Mouse (Mus musculus) MEL (cell line): ENCODE results near the gene Gm20662. TPM values are rescaled to one million over a fixed set of nuclear protein-coding genes. Genes with fewer than 3 reads are reported as not detected.

Source experiments
- DNase-seq: peaks from one replicate; pipeline ENCODE4 v3.0.0; 2011; ENCODE audit warnings: low read depth, low spot score
- H3K27ac ChIP-seq: 2 replicates; pipeline ENCODE4 v1.5.1; 2012; ENCODE audit warnings: low read depth, mild to moderate bottlenecking, control low read depth, low read length, moderate library complexity; ENCODE audit not compliant: control insufficient read depth
- H3K27me3 ChIP-seq, 2 experiments: fragments of 150-350 bp in 1 of 2; sonication (generic) in 1 of 2; 2 replicates each; pipeline ENCODE4 v1.6.1; 2012; ENCODE audit warnings: low read length in 2 of 2, mild to moderate bottlenecking in 2 of 2, improper control_type of control experiment in 1 of 2, moderate library complexity in 1 of 2; ENCODE audit not compliant: insufficient read depth in 2 of 2, control insufficient read depth in 1 of 2
- H3K36me3 ChIP-seq, 2 experiments: 2 replicates each; pipeline ENCODE4 v1.6.1; 2012 to 2014; ENCODE audit warnings: low read length in 2 of 2, improper control_type of control experiment in 1 of 2, inconsistent platforms in 1 of 2, mild to moderate bottlenecking in 1 of 2; ENCODE audit not compliant: insufficient read depth in 2 of 2, control insufficient read depth in 1 of 2
- H3K4me1 ChIP-seq, 2 experiments: fragments of 150-350 bp in 1 of 2; sonication (generic) in 1 of 2; 2 replicates each; pipeline ENCODE4 v1.6.1; 2012; ENCODE audit warnings: low read length in 2 of 2, improper control_type of control experiment in 1 of 2, mild to moderate bottlenecking in 1 of 2; ENCODE audit not compliant: insufficient read depth in 2 of 2, control insufficient read depth in 1 of 2
- H3K4me3 ChIP-seq, 2 experiments: fragments of 150-350 bp in 1 of 2; sonication (generic) in 1 of 2; 2 replicates each; pipeline ENCODE4 v1.5.1; 2012; ENCODE audit warnings: low read depth in 2 of 2, low read length in 2 of 2, mild to moderate bottlenecking in 2 of 2, moderate library complexity in 2 of 2, control low read depth in 1 of 2, improper control_type of control experiment in 1 of 2; ENCODE audit not compliant: control insufficient read depth in 1 of 2, insufficient read depth in 1 of 2
- H3K79me2 ChIP-seq: 2 replicates; pipeline ENCODE4 v1.6.1; 2012; ENCODE audit warnings: mild to moderate bottlenecking, low read length, moderate library complexity; ENCODE audit not compliant: control insufficient read depth, poor library complexity, insufficient read depth
- H3K9ac ChIP-seq: 2 replicates; pipeline ENCODE4 v1.6.1; 2012; ENCODE audit warnings: low read depth, mild to moderate bottlenecking, control low read depth, low read length, moderate library complexity; ENCODE audit not compliant: control insufficient read depth, poor library complexity, severe bottlenecking
- H3K9me3 ChIP-seq: fragments of 150-350 bp; sonication (generic); replicated peaks from 2 replicates; pipeline ENCODE4 v1.6.1; 2012; ENCODE audit warnings: mild to moderate bottlenecking, low read length, improper control_type of control experiment, moderate library complexity; ENCODE audit not compliant: insufficient read depth
- BHLHE40 ChIP-seq: IDR thresholded peaks from 2 replicates; pipeline ENCODE4 v1.6.1; 2012; ENCODE audit warnings: low read depth, mild to moderate bottlenecking, inconsistent platforms, low read length, improper control_type of control experiment, borderline replicate concordance
- CHD1 ChIP-seq: IDR thresholded peaks from 2 replicates; pipeline ENCODE4 v1.6.1; 2012; ENCODE audit warnings: low read depth, mild to moderate bottlenecking, inconsistent platforms, low read length, improper control_type of control experiment
- CHD2 ChIP-seq: IDR thresholded peaks from 2 replicates; pipeline ENCODE4 v1.6.1; 2011; ENCODE audit warnings: low read length, improper control_type of control experiment
- CTCF ChIP-seq, 3 experiments: IDR thresholded peaks in 2 of 3; conservative IDR thresholded peaks in 1 of 3; 2 replicates each; pipeline ENCODE4 v1.5.1; 2011 to 2012; ENCODE audit warnings: low read length in 3 of 3, low read depth in 2 of 3, mild to moderate bottlenecking in 2 of 3, improper control_type of control experiment in 1 of 3, inconsistent platforms in 1 of 3, mixed read lengths in 1 of 3, moderate library complexity in 1 of 3; ENCODE audit not compliant: control insufficient read depth in 1 of 3, insufficient read depth in 1 of 3, poor library complexity in 1 of 3, severe bottlenecking in 1 of 3
- E2F4 ChIP-seq: IDR thresholded peaks from 2 replicates; pipeline ENCODE4 v1.6.1; 2011; ENCODE audit warnings: low read depth, low read length, improper control_type of control experiment, borderline replicate concordance
- EP300 ChIP-seq, 2 experiments: IDR thresholded peaks; 2 replicates each; pipeline ENCODE4 v1.6.1; 2011; ENCODE audit warnings: improper control_type of control experiment in 2 of 2, low read length in 2 of 2, low read depth in 1 of 2, mild to moderate bottlenecking in 1 of 2
- GATA1 ChIP-seq: IDR thresholded peaks from 2 replicates; pipeline ENCODE4 v1.6.1; 2011; ENCODE audit warnings: low read depth, low read length, improper control_type of control experiment
- HCFC1 ChIP-seq: IDR thresholded peaks from 2 replicates; pipeline ENCODE4 v1.6.1; 2012; ENCODE audit warnings: low read depth, mild to moderate bottlenecking, inconsistent platforms, low read length, improper control_type of control experiment, moderate library complexity
- KAT2A ChIP-seq: conservative IDR thresholded peaks from 2 replicates; pipeline ENCODE4 v1.6.1; 2012; ENCODE audit warnings: low read depth, low read length, improper control_type of control experiment, inconsistent platforms
- MAFK ChIP-seq: IDR thresholded peaks from 2 replicates; pipeline ENCODE4 v1.6.1; 2011; ENCODE audit warnings: low read depth, mild to moderate bottlenecking, low read length, improper control_type of control experiment, borderline replicate concordance
- MAZ ChIP-seq: IDR thresholded peaks from 2 replicates; pipeline ENCODE4 v1.6.1; 2012; ENCODE audit warnings: low read depth, mild to moderate bottlenecking, inconsistent platforms, low read length, improper control_type of control experiment
- MEF2A ChIP-seq: IDR thresholded peaks from 2 replicates; pipeline ENCODE4 v1.6.1; 2014; ENCODE audit warnings: low read depth, mild to moderate bottlenecking, inconsistent platforms, low read length, improper control_type of control experiment; ENCODE audit not compliant: poor library complexity, insufficient replicate concordance, severe bottlenecking; ENCODE audit errors: extremely low read depth
- MYC ChIP-seq: IDR thresholded peaks from 2 replicates; pipeline ENCODE4 v1.6.1; 2011; ENCODE audit warnings: low read depth, mild to moderate bottlenecking, low read length, improper control_type of control experiment, moderate library complexity
- NELFE ChIP-seq: IDR thresholded peaks from 2 replicates; pipeline ENCODE4 v1.6.1; 2011; ENCODE audit warnings: low read depth, low read length, improper control_type of control experiment
- NRF1 ChIP-seq: IDR thresholded peaks from 2 replicates; pipeline ENCODE4 v1.6.1; 2014; ENCODE audit warnings: low read depth, mild to moderate bottlenecking, inconsistent platforms, low read length, improper control_type of control experiment, moderate library complexity; ENCODE audit not compliant: poor library complexity, insufficient read depth, severe bottlenecking
- POLR2A ChIP-seq, 2 experiments: IDR thresholded peaks; 2 replicates each; pipeline ENCODE4 v1.6.1; 2011 to 2012; ENCODE audit warnings: low read length in 2 of 2, mild to moderate bottlenecking in 2 of 2, control low read depth in 1 of 2, improper control_type of control experiment in 1 of 2, low read depth in 1 of 2, moderate library complexity in 1 of 2; ENCODE audit not compliant: control insufficient read depth in 1 of 2, insufficient read depth in 1 of 2, poor library complexity in 1 of 2
- POLR2AphosphoS5 ChIP-seq: IDR thresholded peaks from 2 replicates; pipeline ENCODE4 v1.6.1; 2012; ENCODE audit warnings: low read depth, borderline replicate concordance, mild to moderate bottlenecking, inconsistent platforms, low read length, moderate library complexity, mixed read lengths
- RAD21 ChIP-seq: IDR thresholded peaks from 2 replicates; pipeline ENCODE4 v1.6.1; 2011; ENCODE audit warnings: mild to moderate bottlenecking, low read depth, low read length, improper control_type of control experiment
- RCOR1 ChIP-seq: IDR thresholded peaks from 2 replicates; pipeline ENCODE4 v1.6.1; 2012; ENCODE audit warnings: low read depth, mild to moderate bottlenecking, inconsistent platforms, low read length, improper control_type of control experiment
- SIN3A ChIP-seq: IDR thresholded peaks from 2 replicates; pipeline ENCODE4 v1.6.1; 2012; ENCODE audit warnings: low read length, improper control_type of control experiment, inconsistent platforms
- SMC3 ChIP-seq: IDR thresholded peaks from 2 replicates; pipeline ENCODE4 v1.6.1; 2011; ENCODE audit warnings: low read depth, low read length, improper control_type of control experiment
- TAL1 ChIP-seq: IDR thresholded peaks from 2 replicates; pipeline ENCODE4 v1.6.1; 2012; ENCODE audit warnings: mild to moderate bottlenecking, inconsistent platforms, low read length, moderate library complexity, mixed read lengths
- TBP ChIP-seq: IDR thresholded peaks from 2 replicates; pipeline ENCODE4 v1.8.0; 2011; ENCODE audit warnings: low read depth, low read length, improper control_type of control experiment
- TCF12 ChIP-seq: IDR thresholded peaks from 2 replicates; pipeline ENCODE4 v1.6.1; 2014; ENCODE audit warnings: low read depth, mild to moderate bottlenecking, inconsistent platforms, low read length, improper control_type of control experiment, moderate library complexity
- UBTF ChIP-seq: IDR thresholded peaks from 2 replicates; pipeline ENCODE4 v1.6.1; 2012; ENCODE audit warnings: low read depth, mild to moderate bottlenecking, inconsistent platforms, low read length, improper control_type of control experiment, moderate library complexity, borderline replicate concordance; ENCODE audit not compliant: insufficient read depth
- USF1 ChIP-seq: IDR thresholded peaks from 2 replicates; pipeline ENCODE4 v1.6.1; 2014; ENCODE audit warnings: low read depth, mild to moderate bottlenecking, inconsistent platforms, low read length, improper control_type of control experiment, moderate library complexity
- USF2 ChIP-seq, 2 experiments: IDR thresholded peaks; 2 replicates each; pipeline ENCODE4 v1.6.1; 2011 to 2012; ENCODE audit warnings: improper control_type of control experiment in 2 of 2, low read length in 2 of 2, borderline replicate concordance in 1 of 2, inconsistent platforms in 1 of 2, low read depth in 1 of 2, mild to moderate bottlenecking in 1 of 2; ENCODE audit not compliant: insufficient read depth in 1 of 2
- ZKSCAN1 ChIP-seq: IDR thresholded peaks from 2 replicates; pipeline ENCODE4 v1.6.1; 2012; ENCODE audit warnings: low read depth, mild to moderate bottlenecking, inconsistent platforms, low read length, improper control_type of control experiment, moderate library complexity
- polyA plus RNA-seq, 2 experiments: library from polyadenylated mRNA; stranded (reverse) in 1 of 2; unstranded in 1 of 2; fragments of >175 nt in 1 of 2; fragments of >200 nt in 1 of 2; gene quantifications; 2 replicates each; pipeline versions ENCODE4 v1.2.1 to v1.2.4; 2012; ENCODE audit warnings: low replicate concordance in 2 of 2, low read depth in 1 of 2; ENCODE audit not compliant: insufficient read length in 2 of 2, insufficient read depth in 1 of 2, missing spikeins in 1 of 2
- total RNA-seq: library from RNA; depleted of rRNA; stranded (reverse); fragments of 300-350 nt; gene quantifications from 2 replicates; pipeline ENCODE4 v1.2.3, GENCODE M21; 2012

The Gm20662 gene
- total and polyA plus RNA-seq, 3 experiments = 0.73 to 1.2 TPM; not detected in 1

DNA sequence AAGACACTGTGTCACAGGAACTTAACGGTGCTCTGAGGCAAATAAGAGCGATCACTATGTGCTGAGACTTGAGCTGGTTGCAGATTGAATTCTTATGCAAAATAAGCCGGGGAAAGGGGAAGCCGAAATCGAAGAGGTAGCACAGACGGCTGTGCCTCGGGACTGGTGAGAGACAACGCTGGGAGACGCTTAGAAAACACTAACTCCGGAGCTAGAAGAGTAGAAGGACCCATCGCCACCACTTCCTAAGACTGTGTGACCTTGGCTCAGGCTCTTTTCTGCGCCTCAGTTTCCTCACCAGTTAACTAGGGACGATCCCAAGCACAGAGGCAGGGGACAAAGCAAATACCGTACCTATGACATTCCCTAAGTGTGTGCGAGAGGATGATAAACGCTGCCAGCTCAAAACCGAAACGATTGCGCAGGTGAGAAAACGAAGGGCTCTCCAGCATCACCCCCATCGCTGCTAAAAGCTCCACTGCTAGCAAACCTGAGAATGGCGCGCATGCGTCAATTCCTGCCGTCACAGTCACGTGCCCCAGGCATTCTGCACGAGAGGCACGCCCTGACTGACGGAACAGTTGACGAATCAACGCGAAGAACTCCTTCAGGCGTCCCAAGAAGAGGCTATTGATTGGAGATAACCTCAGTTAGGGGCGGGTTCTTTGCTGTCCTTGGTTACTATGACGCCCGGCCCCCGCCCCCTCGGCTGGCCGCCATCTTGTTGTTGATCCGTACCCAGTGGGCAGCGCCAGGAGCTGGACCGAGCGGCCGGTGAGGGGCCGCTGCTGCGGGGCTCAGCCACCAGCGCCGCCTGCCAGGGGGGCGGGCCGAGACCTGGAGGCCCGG lies 6.0 kb downstream of the Gm20662 start, which contains the start of gene Ip6k1 (continued):
- no peak for TF ChIP-seq CHD1
- TF ChIP-seq UBTF = no peak
- no peak; the same call in 1 of the 2 replicates for TF ChIP-seq KAT2A
- peak; percentile 82 for TF ChIP-seq CHD2
- TF ChIP-seq POLR2A (IDR thresholded peaks at IDR 0.05; ENCODE audit: control insufficient read depth in 1 of 2, insufficient read depth in 1 of 2, low read depth in 1 of 2, low read length in 2 of 2, poor library complexity in 1 of 2) = peak; percentile 71 to 96
- peak; percentile 100 for TF ChIP-seq USF1
- TF ChIP-seq TAL1 = no peak
- peak; percentile 92 for TF ChIP-seq NELFE
- TF ChIP-seq CTCF (IDR thresholded peaks at IDR 0.05 in 2 of 3, conservative IDR thresholded peaks at IDR 0.05 in 1 of 3; ENCODE audit: control insufficient read depth in 1 of 3, insufficient read depth in 1 of 3, low read depth in 2 of 3, low read length in 3 of 3, poor library complexity in 1 of 3, severe bottlenecking in 1 of 3) = no peak
- TF ChIP-seq EP300 (IDR thresholded peaks at IDR 0.05; ENCODE audit: low read depth in 1 of 2, low read length in 2 of 2) = 0 out of 4 replicates have a peak, but pooled peaks of 1 of the 2 experiments have one; percentile 9
- no peak for TF ChIP-seq ZKSCAN1
- peak; percentile 75 for TF ChIP-seq MYC
- TF ChIP-seq NRF1 = peak; percentile 84

DNA sequence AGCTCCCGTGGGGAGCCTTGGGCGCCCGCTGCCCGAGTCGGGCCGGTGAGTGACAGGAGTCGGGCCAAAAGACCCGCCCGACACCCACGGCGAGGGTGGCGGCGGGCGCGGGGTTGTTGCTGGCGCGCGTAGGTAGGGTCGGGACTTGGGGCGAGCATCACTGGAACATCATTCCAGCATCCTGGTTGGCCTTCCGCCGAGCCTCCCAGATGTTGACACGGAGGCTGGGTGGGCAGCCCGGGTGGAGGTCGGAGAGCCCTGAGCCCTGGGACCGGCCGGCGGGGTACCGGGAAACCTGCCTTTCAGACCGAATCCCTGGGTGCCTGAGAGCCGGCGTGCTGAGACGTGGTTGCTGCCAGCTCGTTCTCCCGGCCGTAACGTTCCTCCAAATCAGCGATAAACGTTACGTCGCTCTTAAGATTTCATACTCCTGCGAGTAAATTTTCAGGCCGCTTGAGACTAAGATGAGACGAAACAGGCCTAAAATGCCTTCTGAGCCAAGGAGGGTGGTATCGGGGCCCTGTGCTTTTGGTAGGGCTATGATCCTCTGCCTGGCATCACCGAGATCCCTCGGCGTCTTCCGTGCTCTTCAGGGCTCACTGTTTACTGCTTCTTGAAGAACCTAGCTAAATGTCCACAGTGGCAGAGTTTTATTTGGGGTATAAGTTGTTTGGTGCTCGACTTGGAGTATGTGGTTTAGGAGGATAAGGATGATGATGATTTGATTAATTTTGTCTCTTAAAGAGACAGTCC lies 6.8 kb downstream of the Gm20662 start:
- Histone ChIP-seq H3K27ac (peak overlapping the region; percentile 65), H3K4me1 (peaks cover 6 to 13% of the 10 kb centered on the region in 2 experiments), H3K9me3 (no peaks in the 10 kb centered on the region), H3K4me3 (peak overlapping the region; percentile 86 to 93), H3K36me3 (peaks cover 0 to 17% of the 10 kb centered on the region in 2 experiments; a peak in 3 of 4 replicates), H3K79me2 (peaks cover 43% of the 10 kb centered on the region), H3K27me3 (no peaks in the 10 kb centered on the region), H3K9ac (peak overlapping the region; percentile 91)
- DNase-seq = peak; percentile 68
- TF ChIP-seq KAT2A = no peak
- peak; percentile 32; the same call in 1 of the 2 replicates for TF ChIP-seq SIN3A
- no peak for TF ChIP-seq E2F4
- no peak for TF ChIP-seq MAFK
- 0 out of 2 replicates have a peak, but pooled peaks have one; percentile 85 for TF ChIP-seq CHD1
- no peak; the same call in 1 of the 2 replicates for TF ChIP-seq MEF2A
- no peak for TF ChIP-seq CTCF (IDR thresholded peaks at IDR 0.05 in 2 of 3, conservative IDR thresholded peaks at IDR 0.05 in 1 of 3; ENCODE audit: control insufficient read depth in 1 of 3, insufficient read depth in 1 of 3, low read depth in 2 of 3, low read length in 3 of 3, poor library complexity in 1 of 3, severe bottlenecking in 1 of 3)
- TF ChIP-seq RAD21 = no peak
- no peak; the same call in 1 of the 2 replicates for TF ChIP-seq RCOR1
- TF ChIP-seq CHD2 = no peak
- TF ChIP-seq TBP = no peak
- TF ChIP-seq GATA1 = no peak
- no peak for TF ChIP-seq TCF12
- TF ChIP-seq UBTF = no peak
- no peak for TF ChIP-seq USF2 (IDR thresholded peaks at IDR 0.05; ENCODE audit: borderline replicate concordance in 1 of 2, insufficient read depth in 1 of 2, low read depth in 1 of 2, low read length in 2 of 2)
- no peak for TF ChIP-seq EP300 (IDR thresholded peaks at IDR 0.05; ENCODE audit: low read depth in 1 of 2, low read length in 2 of 2)
- TF ChIP-seq HCFC1 = peak; percentile 50
- no peak for TF ChIP-seq POLR2AphosphoS5
- TF ChIP-seq POLR2A (IDR thresholded peaks at IDR 0.05; ENCODE audit: control insufficient read depth in 1 of 2, insufficient read depth in 1 of 2, low read depth in 1 of 2, low read length in 2 of 2, poor library complexity in 1 of 2) = no peak; a peak in 1 of 4 replicates
- 0 out of 2 replicates have a peak, but pooled peaks have one; percentile 16 for TF ChIP-seq MAZ
- 0 out of 2 replicates have a peak, but pooled peaks have one; percentile 12 for TF ChIP-seq SMC3
- TF ChIP-seq BHLHE40 = no peak
- no peak; the same call in 1 of the 2 replicates for TF ChIP-seq NELFE
